Mouse (Mus musculus): Measurements from ENCODE around the gene Ulk4. TPM values are rescaled to one million over a fixed set of nuclear protein-coding genes. Genes with fewer than 3 reads are reported as not detected.

The Ulk4 gene
- total and polyA plus RNA-seq, 3 experiments, result 0.18 to 2.3 (median 0.30) TPM

DNA sequence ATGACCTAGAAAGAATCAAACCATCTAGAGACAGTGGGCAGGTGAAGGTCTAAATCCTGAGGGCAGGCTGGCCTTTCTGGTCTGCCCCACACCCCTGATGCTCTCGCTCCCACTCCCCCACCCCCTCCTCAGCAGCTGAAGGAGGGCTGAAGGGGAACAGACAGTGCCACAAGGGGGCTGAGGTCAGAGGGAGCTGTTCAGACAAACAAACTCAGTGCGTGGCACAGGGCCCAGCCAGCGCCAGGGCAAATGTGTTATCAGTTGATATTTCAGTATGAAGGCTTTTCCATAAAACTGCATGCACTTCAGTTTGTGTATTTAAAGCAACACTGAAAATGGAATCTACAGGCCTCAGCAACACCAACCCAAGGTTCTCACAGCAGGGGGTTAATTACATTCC, 128.4 kb downstream of the Ulk4 start:
- no peak for DNase-seq
- H3K36me3 ChIP-seq (ENCODE audit: control insufficient read depth, insufficient read depth, low read length), result no peaks in the 10 kb centered on the region

DNA sequence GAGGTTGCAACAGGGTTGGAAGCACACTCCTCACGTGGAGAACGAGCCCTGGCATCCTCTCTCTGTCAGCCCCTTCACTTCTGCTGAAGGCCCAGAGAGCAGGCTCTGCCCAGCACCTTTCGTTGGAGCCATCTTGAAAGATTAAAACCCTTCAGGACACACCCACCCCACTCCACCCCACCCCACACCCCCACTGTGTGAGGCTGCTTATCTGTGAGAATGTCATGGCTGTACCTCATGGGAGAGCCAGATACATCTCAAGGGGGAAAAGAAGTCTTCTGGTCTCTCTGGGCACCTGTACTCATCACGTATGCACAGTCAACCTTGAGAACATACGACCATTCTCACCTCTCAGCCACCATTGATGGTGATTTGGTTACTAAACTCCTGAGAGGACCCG, 133.8 kb downstream of the Ulk4 start:
- Histone ChIP-seq H3K79me2 (replicated peaks; ENCODE audit: control insufficient read depth, insufficient read depth, low read length) (no peaks in the 10 kb centered on the region), H3K27ac (no peak overlapping the region), H3K4me1 (ENCODE audit: control insufficient read depth, insufficient read depth, low read length) (no peaks in the 10 kb centered on the region), H3K4me3 (no peak overlapping the region), H3K27me3 (ENCODE audit: control insufficient read depth, insufficient read depth, low read length) (no peaks in the 10 kb centered on the region), H3K9ac (ENCODE audit: low read depth, low read length) (no peak overlapping the region), H3K36me3 (ENCODE audit: control insufficient read depth, insufficient read depth, low read length) (no peaks in the 10 kb centered on the region)
- intact Hi-C loops (cut with DNase I), result no loop called here
- DNase-seq, result no peak
- TF ChIP-seq CTCF (IDR thresholded peaks at IDR 0.05), result no peak
- TF ChIP-seq EP300 (IDR thresholded peaks at IDR 0.05; ENCODE audit: insufficient read depth, low read depth, low read length), result no peak
- no peak for TF ChIP-seq POLR2A (IDR thresholded peaks at IDR 0.05; ENCODE audit: insufficient read depth, low read depth, low read length)
- 78% methylated on average over 6 of the region's 6 CpGs for WGBS

More for the DNA sequence above, 128.4 kb downstream of the Ulk4 start:
- no peak overlapping the region for H3K9ac ChIP-seq (ENCODE audit: low read depth, low read length)
- H3K79me2 ChIP-seq (replicated peaks; ENCODE audit: control insufficient read depth, insufficient read depth, low read length), result no peaks in the 10 kb centered on the region
- intact Hi-C loops (cut with DNase I), result no loop called here
- H3K4me3 ChIP-seq, result no peak overlapping the region
- 36% methylated on average over 3 of the region's 3 CpGs for WGBS
- no peaks in the 10 kb centered on the region for H3K27me3 ChIP-seq (ENCODE audit: control insufficient read depth, insufficient read depth, low read length)
- TF ChIP-seq CTCF (IDR thresholded peaks at IDR 0.05) (no peak), POLR2A (IDR thresholded peaks at IDR 0.05; ENCODE audit: insufficient read depth, low read depth, low read length) (no peak), EP300 (IDR thresholded peaks at IDR 0.05; ENCODE audit: insufficient read depth, low read depth, low read length) (no peak)
- H3K4me1 ChIP-seq (ENCODE audit: control insufficient read depth, insufficient read depth, low read length), result no peaks in the 10 kb centered on the region
- no peak overlapping the region for H3K27ac ChIP-seq

DNA sequence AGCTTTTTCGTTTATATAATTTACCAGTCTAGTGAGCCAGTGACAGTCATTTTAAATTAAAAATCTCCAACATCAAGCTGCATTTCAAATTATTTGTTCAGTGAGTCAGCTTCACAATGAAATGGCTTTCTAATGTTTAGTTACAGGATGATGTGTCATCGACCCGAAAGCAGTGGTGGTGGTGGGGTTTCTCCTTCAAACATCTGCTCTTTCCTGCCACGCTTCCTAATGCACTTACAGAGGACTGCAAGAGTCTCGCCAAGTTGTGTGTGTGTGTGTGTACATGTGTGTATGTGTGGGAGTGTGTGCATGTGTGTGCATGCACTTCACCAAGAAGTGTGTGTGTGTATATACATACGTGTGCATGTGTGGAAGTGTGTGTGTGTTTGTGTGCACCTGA, 144.4 kb downstream of the Ulk4 start:
- no peaks in the 10 kb centered on the region for H3K79me2 ChIP-seq (replicated peaks; ENCODE audit: control insufficient read depth, insufficient read depth, low read length)
- intact Hi-C loops (cut with DNase I), result no loop called here
- H3K4me1 ChIP-seq (ENCODE audit: control insufficient read depth, insufficient read depth, low read length), result peaks cover 2% of the 10 kb centered on the region; the same call in 1 of the 2 replicates
- no peak overlapping the region for H3K27ac ChIP-seq
- WGBS, result 60% methylated on average over 6 of the region's 6 CpGs
- no peaks in the 10 kb centered on the region for H3K36me3 ChIP-seq (ENCODE audit: control insufficient read depth, insufficient read depth, low read length)
- H3K4me3 ChIP-seq, result no peak overlapping the region
- no peak for DNase-seq
- H3K9ac ChIP-seq (ENCODE audit: low read depth, low read length), result no peak overlapping the region
- no peak for TF ChIP-seq POLR2A (IDR thresholded peaks at IDR 0.05; ENCODE audit: insufficient read depth, low read depth, low read length)
- TF ChIP-seq CTCF (IDR thresholded peaks at IDR 0.05), result no peak
- no peak for TF ChIP-seq EP300 (IDR thresholded peaks at IDR 0.05; ENCODE audit: insufficient read depth, low read depth, low read length)
- H3K27me3 ChIP-seq (ENCODE audit: control insufficient read depth, insufficient read depth, low read length), result no peaks in the 10 kb centered on the region

DNA sequence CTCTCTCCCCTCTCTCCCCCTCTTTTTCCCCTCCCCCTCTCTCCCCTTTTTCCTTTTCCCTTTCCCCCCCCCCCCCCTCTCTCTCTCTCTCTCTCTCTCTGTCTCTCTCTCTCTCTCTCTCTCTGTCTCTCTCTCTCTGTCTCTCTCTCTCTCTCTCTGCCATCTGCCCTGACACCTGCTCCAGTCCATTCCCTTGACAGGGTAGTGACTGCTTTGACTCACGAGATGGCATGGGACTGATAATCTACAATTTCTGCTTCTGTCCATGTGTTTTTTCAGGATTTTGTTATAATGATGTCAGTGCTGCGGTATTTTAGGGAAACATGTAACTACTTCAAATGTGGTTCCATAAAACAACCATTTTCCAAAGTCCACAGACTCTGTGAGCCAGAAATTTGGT, 147.5 kb downstream of the Ulk4 start:
- H3K36me3 ChIP-seq (ENCODE audit: control insufficient read depth, insufficient read depth, low read length), result no peaks in the 10 kb centered on the region
- TF ChIP-seq EP300 (IDR thresholded peaks at IDR 0.05; ENCODE audit: insufficient read depth, low read depth, low read length) (no peak), POLR2A (IDR thresholded peaks at IDR 0.05; ENCODE audit: insufficient read depth, low read depth, low read length) (no peak)
- WGBS, result 60% methylated on average over 2 of the region's 2 CpGs
- H3K27me3 ChIP-seq (ENCODE audit: control insufficient read depth, insufficient read depth, low read length), result no peaks in the 10 kb centered on the region
- H3K27ac ChIP-seq, result no peak overlapping the region
- no peak overlapping the region for H3K9ac ChIP-seq (ENCODE audit: low read depth, low read length)
- H3K4me1 ChIP-seq (ENCODE audit: control insufficient read depth, insufficient read depth, low read length), result no peaks in the 10 kb centered on the region
- DNase-seq, result no peak
- intact Hi-C loops (cut with DNase I), result no loop called here
- H3K4me3 ChIP-seq, result no peak overlapping the region
- H3K79me2 ChIP-seq (replicated peaks; ENCODE audit: control insufficient read depth, insufficient read depth, low read length), result no peaks in the 10 kb centered on the region

DNA sequence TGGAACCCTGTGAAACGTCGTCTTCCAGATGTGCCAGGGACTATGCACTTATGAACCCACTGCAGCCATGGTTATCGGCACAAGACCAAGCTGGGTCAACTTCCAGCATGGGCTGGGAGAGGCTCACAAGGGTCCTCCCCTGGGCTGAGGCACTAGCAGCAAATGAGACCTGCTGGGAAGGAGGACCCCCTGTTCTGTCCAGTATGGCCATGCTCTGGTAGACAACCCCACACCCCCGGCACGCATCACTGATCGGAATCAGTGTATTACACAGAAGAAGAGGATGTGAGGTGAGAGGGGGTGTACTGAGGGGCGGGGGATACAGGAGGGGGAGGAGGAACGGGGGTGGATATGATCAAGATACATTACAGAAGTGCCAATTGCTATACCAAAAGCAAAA, 148.1 kb downstream of the Ulk4 start:
- Histone ChIP-seq H3K36me3 (ENCODE audit: control insufficient read depth, insufficient read depth, low read length) (no peaks in the 10 kb centered on the region), H3K27me3 (ENCODE audit: control insufficient read depth, insufficient read depth, low read length) (no peaks in the 10 kb centered on the region), H3K79me2 (replicated peaks; ENCODE audit: control insufficient read depth, insufficient read depth, low read length) (no peaks in the 10 kb centered on the region), H3K4me1 (ENCODE audit: control insufficient read depth, insufficient read depth, low read length) (no peaks in the 10 kb centered on the region), H3K27ac (no peak overlapping the region), H3K4me3 (no peak overlapping the region), H3K9ac (ENCODE audit: low read depth, low read length) (no peak overlapping the region)
- intact Hi-C loops (cut with DNase I), result no loop called here
- DNase-seq, result no peak
- TF ChIP-seq EP300 (IDR thresholded peaks at IDR 0.05; ENCODE audit: insufficient read depth, low read depth, low read length), result no peak
- no peak for TF ChIP-seq POLR2A (IDR thresholded peaks at IDR 0.05; ENCODE audit: insufficient read depth, low read depth, low read length)
- no peak for TF ChIP-seq CTCF (IDR thresholded peaks at IDR 0.05)
- WGBS, result 80% methylated on average over 8 of the region's 8 CpGs

DNA sequence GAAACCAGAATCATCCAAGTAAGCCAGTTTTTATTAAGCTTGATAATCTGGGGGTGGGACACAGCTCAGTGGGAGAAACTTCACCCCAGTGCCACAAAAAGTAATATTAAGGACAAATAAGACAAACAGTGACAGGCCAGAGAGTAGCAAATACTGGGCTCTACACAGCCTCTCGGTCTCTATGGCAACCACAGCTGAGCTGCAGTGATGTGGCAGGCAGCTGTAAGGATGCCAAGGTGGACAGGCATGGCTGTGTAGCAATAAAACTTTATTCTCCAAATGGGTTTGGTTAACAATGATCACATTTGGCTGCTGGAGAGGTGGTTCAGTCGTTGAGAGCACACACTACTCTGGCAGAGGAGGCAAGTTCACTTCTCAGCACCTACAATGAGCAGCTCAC, 150.0 kb downstream of the Ulk4 start:
- TF ChIP-seq POLR2A (IDR thresholded peaks at IDR 0.05; ENCODE audit: insufficient read depth, low read depth, low read length) (no peak), EP300 (IDR thresholded peaks at IDR 0.05; ENCODE audit: insufficient read depth, low read depth, low read length) (no peak), CTCF (IDR thresholded peaks at IDR 0.05) (no peak)
- no peak for DNase-seq
- Histone ChIP-seq H3K4me3 (no peak overlapping the region), H3K79me2 (replicated peaks; ENCODE audit: control insufficient read depth, insufficient read depth, low read length) (no peaks in the 10 kb centered on the region), H3K4me1 (ENCODE audit: control insufficient read depth, insufficient read depth, low read length) (no peaks in the 10 kb centered on the region), H3K27ac (no peak overlapping the region), H3K27me3 (ENCODE audit: control insufficient read depth, insufficient read depth, low read length) (no peaks in the 10 kb centered on the region), H3K9ac (ENCODE audit: low read depth, low read length) (no peak overlapping the region), H3K36me3 (ENCODE audit: control insufficient read depth, insufficient read depth, low read length) (no peaks in the 10 kb centered on the region)
- 77% methylated on average over 2 of the region's 2 CpGs for WGBS
- intact Hi-C loops (cut with DNase I), result no loop called here
